Mouse (Mus musculus): ENCODE data around the gene Aspscr1. TPM values are rescaled to one million over a fixed set of nuclear protein-coding genes. Genes with fewer than 3 reads are reported as not detected.

Aspscr1 gene
- total and polyA plus RNA-seq, 2 experiments from 2014 or later, result 130 to 148 TPM

DNA sequence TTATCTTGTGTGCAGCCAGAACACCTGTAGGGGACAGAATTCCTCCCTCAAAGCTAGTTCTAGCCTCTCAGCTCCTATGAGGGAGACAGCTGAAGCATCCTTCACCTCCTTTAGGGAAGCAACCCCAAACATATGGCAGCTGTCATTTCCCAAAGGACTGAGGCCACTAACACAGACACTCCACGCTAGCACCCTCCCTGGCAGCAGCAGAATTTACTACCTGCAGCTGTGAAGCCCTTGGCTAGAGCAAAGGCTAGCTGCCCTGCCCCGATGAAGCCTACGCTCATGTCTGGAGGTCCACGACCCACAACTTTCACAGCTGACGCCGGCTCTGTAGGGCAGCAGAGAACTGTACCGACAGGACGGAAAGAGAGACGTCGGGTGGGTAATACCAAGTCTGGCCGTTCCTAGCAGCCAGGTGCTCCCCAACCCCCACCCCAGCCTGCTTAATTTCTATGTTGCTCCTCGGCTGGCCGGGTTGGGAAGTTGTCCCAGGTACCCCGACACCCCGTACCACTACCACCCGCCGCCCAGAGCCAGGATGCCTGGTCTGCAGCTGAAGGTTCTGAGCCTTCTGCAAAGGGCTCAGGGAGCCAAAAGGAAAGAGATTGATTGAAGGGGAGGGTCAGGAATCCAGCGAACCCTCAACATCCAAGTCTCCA is 29.7 kb upstream of the Aspscr1 start:
- Histone ChIP-seq H3K4me2 (ENCODE audit: low read depth, low read length) (peak overlapping the region; percentile 75), H3K4me3 (ENCODE audit: low read length) (peak overlapping the region; percentile 43), H3K27me3 (ENCODE audit: insufficient read depth, low read length) (no peaks in the 10 kb centered on the region), H3K36me3 (ENCODE audit: insufficient read depth, low read length) (no peaks in the 10 kb centered on the region), H3K4me1 (ENCODE audit: insufficient read depth, low read length) (peaks cover 11% of the 10 kb centered on the region; the same call in 1 of the 2 replicates), H3K27ac (peak overlapping the region; percentile 42; the same call in 1 of the 2 replicates), H3K9me3 (ENCODE audit: low read length) (no peaks in the 10 kb centered on the region), H3K9ac (replicated peaks; ENCODE audit: low read length) (peak overlapping the region; percentile 52)
- TF ChIP-seq CTCF (IDR thresholded peaks at IDR 0.05; ENCODE audit: low read depth), result peak; percentile 13; the same call in 1 of the 2 replicates
- DNase-seq (ENCODE audit: low spot score), result no peak
- WGBS, result 2% methylated on average over 18 of the region's 18 CpGs
- peak; percentile 60 for ATAC-seq

DNA sequence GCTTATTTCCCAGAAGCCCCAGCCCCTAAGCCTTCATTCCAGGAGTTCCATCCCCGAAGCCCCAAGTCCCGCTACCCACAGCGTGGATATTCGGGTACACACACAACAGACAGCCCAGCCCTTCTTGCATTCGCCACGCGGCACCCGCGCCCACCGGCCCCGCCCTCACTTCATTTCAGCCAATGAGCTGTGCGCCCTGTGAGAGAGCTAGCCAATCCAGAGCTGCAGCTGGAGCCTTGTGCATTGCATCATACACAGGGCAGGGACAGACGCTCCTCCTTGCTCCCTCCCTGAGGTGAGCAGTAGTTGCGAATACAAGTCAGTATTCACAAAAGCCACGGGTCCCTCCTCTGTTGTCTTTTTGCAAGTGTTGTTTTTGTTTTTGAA is 29.2 kb upstream of the Aspscr1 start, which contains the start of gene Pycr1:
TSS of gene Pycr1 (minus strand) at position 169 of the 387 bp plus-strand sequence.
- H3K27me3 ChIP-seq (ENCODE audit: insufficient read depth, low read length), result no peaks in the 10 kb centered on the region

DNA sequence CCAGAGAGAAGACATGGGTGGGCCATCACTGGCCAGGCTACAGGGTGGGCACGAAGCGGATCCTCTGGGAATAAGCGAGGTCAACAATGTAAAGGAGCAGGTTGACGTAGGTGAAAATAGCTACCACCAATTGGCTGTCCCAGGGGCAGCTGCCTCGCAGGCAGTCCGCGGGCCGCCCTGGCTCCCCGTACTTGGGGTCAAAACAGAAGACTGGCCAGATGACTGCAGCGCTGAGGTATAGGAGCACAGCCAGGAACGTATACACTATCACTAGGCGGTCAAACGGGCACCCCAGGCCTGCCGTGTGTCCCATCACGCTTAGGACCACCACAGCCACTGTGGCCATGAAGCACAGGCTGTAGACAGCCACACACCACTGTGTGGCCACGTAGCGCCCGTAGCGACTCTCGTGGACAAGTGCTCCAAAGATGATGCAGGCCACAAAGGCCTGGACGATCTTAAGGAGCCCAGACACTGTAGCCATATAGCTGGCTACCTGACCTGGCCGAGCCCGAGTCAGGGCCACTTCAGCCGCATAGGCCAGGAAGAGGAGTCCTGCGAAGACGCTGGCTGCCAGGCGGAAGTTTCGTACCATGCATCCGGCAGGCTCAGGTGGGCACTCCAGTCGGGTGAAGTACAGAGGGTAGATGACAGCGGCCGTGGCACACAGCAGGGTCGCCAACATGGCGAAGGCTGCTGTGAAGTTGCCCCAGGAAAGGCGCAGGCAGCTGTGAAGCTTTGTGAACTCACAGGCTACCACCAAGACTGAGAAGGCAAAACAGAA is 25.5 kb upstream of the Aspscr1 start:
- H3K36me3 ChIP-seq (ENCODE audit: insufficient read depth, low read length), result no peaks in the 10 kb centered on the region
- no peak for ATAC-seq
- DNase-seq (ENCODE audit: low spot score), result no peak
- H3K4me1 ChIP-seq (ENCODE audit: insufficient read depth, low read length), result peaks cover 13% of the 10 kb centered on the region; the same call in 1 of the 2 replicates
- no peak overlapping the region for H3K4me3 ChIP-seq (ENCODE audit: low read length)
- H3K4me2 ChIP-seq (ENCODE audit: low read depth, low read length), result peak overlapping the region; percentile 49
- no peaks in the 10 kb centered on the region for H3K9me3 ChIP-seq (ENCODE audit: low read length)
- no peak overlapping the region; the same call in 1 of the 2 replicates for H3K9ac ChIP-seq (replicated peaks; ENCODE audit: low read length)
- H3K27ac ChIP-seq, result no peak overlapping the region
- no peak for TF ChIP-seq CTCF (IDR thresholded peaks at IDR 0.05; ENCODE audit: low read depth)
- WGBS, result 81% methylated on average over 35 of the region's 35 CpGs
- H3K27me3 ChIP-seq (ENCODE audit: insufficient read depth, low read length), result no peaks in the 10 kb centered on the region

More for the DNA sequence above, 29.2 kb upstream of the Aspscr1 start, which contains the start of gene Pycr1:
- Histone ChIP-seq H3K4me1 (ENCODE audit: insufficient read depth, low read length) (peaks cover 13% of the 10 kb centered on the region; the same call in 1 of the 2 replicates), H3K4me3 (ENCODE audit: low read length) (peak within 1 kb of the TSS; percentile 43), H3K9me3 (ENCODE audit: low read length) (no peaks in the 10 kb centered on the region), H3K27ac (peak within 1 kb of the TSS; percentile 42; the same call in 1 of the 2 replicates), H3K36me3 (ENCODE audit: insufficient read depth, low read length) (no peaks in the 10 kb centered on the region), H3K9ac (replicated peaks; ENCODE audit: low read length) (peak within 1 kb of the TSS; percentile 52), H3K4me2 (ENCODE audit: low read depth, low read length) (peak within 1 kb of the TSS; percentile 75)
- no peak for TF ChIP-seq CTCF (IDR thresholded peaks at IDR 0.05; ENCODE audit: low read depth)
- ATAC-seq, result peak; percentile 99
- WGBS, result 0% methylated on average over 15 of the region's 15 CpGs
- peak; percentile 95 for DNase-seq (ENCODE audit: low spot score)

- H3K9me3 ChIP-seq (ENCODE audit: low read length), result no peaks in the 10 kb centered on the region
- peaks cover 9% of the 10 kb centered on the region; the same call in 1 of the 2 replicates for H3K4me1 ChIP-seq (ENCODE audit: insufficient read depth, low read length)
- no peaks in the 10 kb centered on the region for H3K36me3 ChIP-seq (ENCODE audit: insufficient read depth, low read length)
- no peak for ATAC-seq
- H3K4me3 ChIP-seq (ENCODE audit: low read length), result peak within 1 kb of the TSS; percentile 18
- no peak for TF ChIP-seq CTCF (IDR thresholded peaks at IDR 0.05; ENCODE audit: low read depth)
- no peak within 1 kb of the TSS for H3K27ac ChIP-seq
- 3% methylated on average over 13 of the region's 13 CpGs for WGBS
- no peaks in the 10 kb centered on the region for H3K27me3 ChIP-seq (ENCODE audit: insufficient read depth, low read length)
- H3K4me2 ChIP-seq (ENCODE audit: low read depth, low read length), result peak within 1 kb of the TSS; percentile 49
- peak within 1 kb of the TSS; percentile 28 for H3K9ac ChIP-seq (replicated peaks; ENCODE audit: low read length)
- DNase-seq (ENCODE audit: low spot score), result peak; percentile 23
Measured at GRCm38 (mm10) chr11:120648001-120648476, 24.7 kb upstream of the Aspscr1 start, which contains the start of gene Myadml2. Gene Myadml2, minus strand, starts transcription at chr11:120648158.

GRCm38 (mm10) chr11:120651872-120652271 is 20.9 kb upstream of the Aspscr1 start:
- no peak overlapping the region for H3K4me2 ChIP-seq (ENCODE audit: low read depth, low read length)
- no peak overlapping the region for H3K27ac ChIP-seq
- H3K9me3 ChIP-seq (ENCODE audit: low read length), result no peaks in the 10 kb centered on the region
- H3K9ac ChIP-seq (replicated peaks; ENCODE audit: low read length), result no peak overlapping the region
- H3K4me3 ChIP-seq (ENCODE audit: low read length), result no peak overlapping the region
- DNase-seq (ENCODE audit: low spot score), result no peak
- WGBS, result 73% methylated on average over 3 of the region's 3 CpGs
- H3K27me3 ChIP-seq (ENCODE audit: insufficient read depth, low read length), result peaks cover 4% of the 10 kb centered on the region; the same call in 1 of the 2 replicates
- TF ChIP-seq CTCF (IDR thresholded peaks at IDR 0.05; ENCODE audit: low read depth), result peak; percentile 40
- ATAC-seq, result no peak
- H3K4me1 ChIP-seq (ENCODE audit: insufficient read depth, low read length), result 0 out of 2 replicates have a peak, but pooled peaks cover 6% of the 10 kb centered on the region
- H3K36me3 ChIP-seq (ENCODE audit: insufficient read depth, low read length), result no peaks in the 10 kb centered on the region

DNA sequence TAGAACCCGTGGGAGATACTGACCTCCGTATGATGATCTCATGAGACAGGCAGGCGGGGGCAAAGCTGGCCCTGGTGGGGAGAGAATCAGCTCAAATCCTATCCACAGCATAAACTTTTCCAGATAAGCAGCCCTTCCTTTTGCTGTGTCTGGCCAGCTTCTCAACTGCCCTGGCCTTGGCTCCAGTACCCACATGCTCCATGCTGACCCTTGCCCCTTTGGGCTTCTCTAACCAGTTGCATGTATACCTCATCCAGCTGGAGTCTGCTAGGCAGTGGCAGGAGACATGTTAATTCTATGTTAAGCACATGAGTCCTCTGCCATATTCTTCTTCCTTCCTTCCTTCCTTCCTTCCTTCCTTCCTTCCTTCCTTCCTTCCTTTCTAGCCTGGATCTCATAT is 18.0 kb upstream of the Aspscr1 start:
- Histone ChIP-seq H3K4me3 (ENCODE audit: low read length) (no peak overlapping the region), H3K9me3 (ENCODE audit: low read length) (no peaks in the 10 kb centered on the region), H3K36me3 (ENCODE audit: insufficient read depth, low read length) (no peaks in the 10 kb centered on the region), H3K4me2 (ENCODE audit: low read depth, low read length) (no peak overlapping the region), H3K4me1 (ENCODE audit: insufficient read depth, low read length) (no peaks in the 10 kb centered on the region), H3K27ac (no peak overlapping the region), H3K27me3 (ENCODE audit: insufficient read depth, low read length) (peaks cover 31% of the 10 kb centered on the region), H3K9ac (replicated peaks; ENCODE audit: low read length) (no peak overlapping the region)
- ATAC-seq (no peak), DNase-seq (ENCODE audit: low spot score) (no peak)
- no peak for TF ChIP-seq CTCF (IDR thresholded peaks at IDR 0.05; ENCODE audit: low read depth)
- WGBS, result 77% methylated on average over 3 of the region's 3 CpGs
